Mouse (Mus musculus) urinary bladder, postnatal 14 days (tissue): ENCODE results near the gene Hist1h1d.
"Not testable (repeated sequence)": the region's sequence is repeated elsewhere in the genome, so short reads cannot be mapped to it uniquely, and the experiment has no call there.

Experiments used
- DNase-seq: peaks from one replicate; pipeline ENCODE4 v3.0.0; 2021; ENCODE audit warnings: low spot score

Hist1h1d gene

GRCm38 (mm10) chr13:23546694-23547093 lies 6.4 kb upstream of the Hist1h1d start:
- no peak for DNase-seq

DNA sequence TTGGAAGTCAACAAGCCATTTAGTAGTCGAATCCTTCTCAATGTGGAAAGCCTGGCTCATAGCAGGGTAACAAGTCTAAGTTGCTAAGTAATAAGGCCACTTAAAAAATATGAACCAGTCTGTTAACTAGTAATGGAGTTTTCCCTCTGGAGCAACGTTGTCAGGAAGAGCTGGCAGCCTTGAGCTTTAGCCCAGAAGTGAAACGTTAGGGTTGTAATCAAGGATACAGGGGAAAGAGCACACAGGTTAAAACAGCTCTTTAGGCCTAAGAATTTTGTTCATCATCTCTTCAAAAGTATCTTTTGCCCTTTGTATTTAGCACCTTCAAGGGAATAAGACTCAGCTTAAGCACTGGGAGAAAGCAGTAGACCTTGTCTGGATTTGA lies 2.3 kb upstream of the Hist1h1d start:
- DNase-seq = no peak

GRCm38 (mm10) chr13:23551146-23551834 lies 1.8 kb upstream of the Hist1h1d start, which contains the start of gene Hist1h4f:
Gene Hist1h4f, minus strand, starts transcription at chr13:23551648.
- DNase-seq = peak; percentile 89

- no peak for DNase-seq
These were observed 839 bp upstream of the Hist1h1d start for GRCm38 (mm10) chr13:23551931-23552914.

DNA sequence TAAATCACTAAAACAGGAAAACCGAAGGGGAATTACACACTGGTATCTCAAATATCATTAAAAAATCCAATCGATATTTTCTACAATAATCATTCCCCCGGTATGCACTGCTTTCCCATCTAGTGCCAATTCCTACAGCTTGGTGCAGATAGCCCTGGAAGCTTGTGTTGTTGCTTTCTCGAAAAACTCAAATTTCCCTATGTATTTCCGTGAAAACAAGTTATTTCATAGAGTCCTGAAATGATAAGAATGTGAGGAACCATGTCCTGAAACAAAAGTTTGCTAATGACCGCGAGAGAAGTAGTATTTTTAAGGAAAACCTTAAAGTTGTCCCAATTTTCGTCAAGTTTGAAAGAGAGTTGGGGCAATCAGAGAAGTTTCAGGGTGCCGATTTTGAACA lies 1.3 kb downstream of the Hist1h1d start:
- no peak for DNase-seq

GRCm38 (mm10) chr13:23554925-23555838 lies 2.1 kb downstream of the Hist1h1d start:
- DNase-seq = peak; percentile 80

DNA sequence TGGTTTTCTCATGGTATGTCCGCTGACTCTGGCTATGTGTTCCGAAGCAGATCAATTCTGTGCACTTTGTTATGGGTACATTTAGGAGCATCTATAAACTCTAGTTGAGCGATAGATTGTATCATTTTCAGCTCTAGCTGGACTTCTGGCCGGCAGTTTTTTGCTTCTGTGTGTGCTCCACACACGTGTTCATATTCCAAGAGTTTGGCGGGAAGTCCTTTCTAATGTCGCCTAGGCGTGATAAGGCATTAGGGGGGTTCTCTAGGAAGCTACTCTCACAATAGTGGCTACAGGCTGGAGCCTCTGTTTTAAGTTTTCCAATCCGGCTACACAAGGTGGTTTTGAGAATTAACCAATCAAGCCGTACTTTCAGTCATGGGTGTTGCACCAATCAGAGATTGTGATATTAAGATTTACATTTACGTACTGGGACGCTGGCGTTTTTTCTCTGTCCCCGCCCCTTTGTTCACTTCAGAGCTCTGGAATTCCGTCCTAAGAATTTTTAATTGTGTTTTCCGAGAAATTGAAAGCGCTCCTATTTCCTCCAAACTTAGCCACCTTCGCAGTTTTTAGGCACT lies 2.9 kb downstream of the Hist1h1d start:
- peak; percentile 64 for DNase-seq

- no peak for DNase-seq
These were observed 3.8 kb downstream of the Hist1h1d start for GRCm38 (mm10) chr13:23556906-23557305.

GRCm38 (mm10) chr13:23560699-23561098 lies 7.6 kb downstream of the Hist1h1d start:
- DNase-seq = not testable (repeated sequence)

DNA sequence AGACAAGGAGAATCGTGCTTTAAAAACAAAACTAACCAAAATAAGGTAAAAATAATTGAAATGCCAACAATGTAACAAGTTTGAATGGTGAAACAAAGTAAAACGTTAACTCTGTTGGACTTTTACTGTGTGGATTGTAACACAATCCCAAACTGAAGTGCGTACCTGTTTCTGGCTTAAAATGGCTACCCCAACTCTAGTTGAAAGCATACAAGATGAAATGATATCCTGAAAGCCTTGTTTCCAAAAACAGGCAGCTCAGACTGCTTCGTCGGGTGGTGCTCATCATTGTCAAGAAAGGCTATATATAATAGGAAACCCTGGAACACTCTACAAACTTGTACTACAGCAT lies 8.4 kb downstream of the Hist1h1d start:
- not testable (repeated sequence) for DNase-seq

GRCm38 (mm10) chr13:23561883-23562659 lies 9.0 kb downstream of the Hist1h1d start, which contains the start of gene Hist1h3e:
Gene Hist1h3e, minus strand, starts transcription at chr13:23562369.
- peak; percentile 94 for DNase-seq

GRCm38 (mm10) chr13:23562699-23563462 lies 9.8 kb downstream of the Hist1h1d start:
- peak; percentile 22 for DNase-seq

DNA sequence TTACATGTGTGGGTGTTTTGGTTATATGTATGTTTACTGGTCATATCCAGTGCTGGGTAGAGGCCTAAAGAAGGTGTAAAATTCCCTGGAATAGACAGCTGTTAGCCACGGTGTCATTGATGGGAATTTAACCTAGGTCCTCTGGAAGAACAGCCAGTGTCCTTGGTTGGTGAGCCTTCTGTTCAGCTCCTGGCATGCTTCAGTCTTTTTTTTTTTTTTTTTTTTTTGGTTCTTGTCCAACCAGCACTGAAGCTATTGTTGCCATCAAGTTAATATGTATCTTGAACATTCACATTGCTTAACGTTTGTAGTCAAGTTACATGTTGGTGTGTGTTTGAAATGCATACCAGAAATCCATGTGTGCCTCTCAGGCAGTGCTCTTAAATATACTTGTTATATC lies 11.4 kb downstream of the Hist1h1d start:
- no peak for DNase-seq

DNA sequence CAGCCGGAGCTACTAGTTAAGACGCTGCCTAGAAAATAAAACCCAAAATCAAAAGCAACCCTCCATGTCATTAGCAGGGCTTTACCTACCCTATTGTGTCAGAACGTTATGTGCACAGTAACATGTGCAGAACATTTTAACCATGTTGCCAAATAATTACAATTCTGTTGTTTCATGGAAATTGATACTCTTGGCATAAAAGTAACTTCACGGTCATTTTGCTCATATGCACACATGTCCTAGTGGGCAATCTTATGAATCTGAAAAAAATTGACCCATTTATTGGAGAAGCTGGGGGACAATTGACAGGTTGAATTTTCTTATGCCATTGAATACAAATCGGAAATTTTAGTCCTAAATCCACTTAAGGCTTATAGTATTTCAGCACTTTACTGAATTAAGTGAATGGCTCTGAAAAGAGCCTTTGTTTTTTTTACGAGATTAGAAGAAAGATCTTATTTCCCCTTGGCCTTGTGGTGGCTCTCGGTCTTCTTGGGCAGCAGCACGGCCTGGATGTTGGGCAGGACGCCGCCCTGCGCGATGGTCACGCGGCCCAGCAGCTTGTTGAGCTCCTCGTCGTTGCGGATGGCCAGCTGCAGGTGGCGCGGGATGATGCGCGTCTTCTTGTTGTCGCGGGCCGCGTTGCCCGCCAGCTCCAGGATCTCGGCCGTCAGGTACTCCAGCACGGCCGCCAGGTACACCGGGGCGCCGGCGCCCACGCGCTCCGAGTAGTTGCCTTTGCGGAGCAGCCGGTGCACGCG lies 17.4 kb downstream of the Hist1h1d start:
- not testable (repeated sequence) for DNase-seq

GRCm38 (mm10) chr13:23571022-23571503 lies 18.0 kb downstream of the Hist1h1d start, which contains the start of the genes Hist1h2ae and Hist1h2bg:
Gene Hist1h2ae, minus strand, starts transcription at chr13:23571220.
Gene Hist1h2bg, plus strand, starts transcription at chr13:23571396.
- DNase-seq = peak; percentile 59

GRCm38 (mm10) chr13:23571504-23572217 lies 18.6 kb downstream of the Hist1h1d start:
- DNase-seq = not testable (repeated sequence)

DNA sequence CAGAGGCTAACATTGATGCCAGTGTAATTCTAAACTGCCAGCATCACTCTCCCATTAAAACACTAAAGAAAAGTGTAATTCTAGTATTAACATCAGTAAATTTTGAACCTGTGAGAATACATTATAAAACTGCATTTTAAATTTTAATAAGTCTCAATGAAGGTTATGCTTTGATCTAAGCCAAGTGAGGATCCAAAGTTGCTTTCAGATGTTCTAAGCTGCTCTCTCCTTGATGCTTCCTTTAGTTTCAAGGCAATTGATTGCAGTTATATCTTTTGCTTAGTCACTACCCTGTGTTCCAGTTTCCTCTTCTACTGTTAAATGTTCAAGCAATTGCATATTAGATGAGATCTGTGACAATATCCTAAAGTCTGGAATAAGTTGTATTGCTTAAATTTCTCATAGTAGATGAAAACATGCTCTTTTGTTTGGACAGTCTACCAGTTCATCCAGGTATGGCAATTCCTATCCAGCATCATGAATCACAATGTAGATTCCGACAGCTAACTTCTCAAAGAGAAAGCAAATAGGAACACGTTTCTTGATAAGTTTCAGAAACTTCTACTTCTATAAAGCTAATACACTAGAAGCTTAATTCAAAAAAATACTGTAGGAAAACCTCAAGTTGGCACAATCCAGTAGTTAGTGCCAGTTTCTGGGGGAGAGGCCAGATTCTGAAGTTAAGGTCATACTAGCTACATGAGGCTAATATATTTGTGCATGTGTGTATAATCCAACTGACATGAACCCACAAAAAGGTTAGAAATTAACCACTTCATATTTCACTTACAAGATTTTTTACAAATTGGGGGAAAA lies 19.4 kb downstream of the Hist1h1d start:
- no peak for DNase-seq
